Mouse (Mus musculus): ENCODE measurements around the gene Acacb. TPM values are rescaled to one million over a fixed set of nuclear protein-coding genes. Genes with fewer than 3 reads are reported as not detected.

The Acacb gene
- polyA plus RNA-seq, 1 experiment from 2014 or later, result 0.69 TPM

DNA sequence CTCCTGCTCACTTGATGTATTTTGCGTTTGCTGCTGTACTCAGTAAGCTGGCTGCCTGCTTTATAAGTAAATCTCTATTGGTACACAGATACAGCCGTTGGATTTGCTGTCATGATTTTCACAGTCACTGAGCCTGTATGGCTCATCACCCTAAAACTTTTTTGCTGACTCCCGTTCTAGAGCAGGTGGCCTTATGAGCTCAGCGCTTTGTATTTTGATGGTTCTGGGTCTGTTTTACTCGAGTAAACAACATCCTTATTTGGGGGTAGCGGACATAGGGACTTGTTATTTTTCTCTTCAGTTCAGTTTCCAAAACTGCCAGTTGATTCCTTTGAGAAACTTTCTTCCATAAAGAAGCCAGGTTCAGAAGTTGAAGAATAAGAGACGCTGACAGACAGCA lies 79.7 kb downstream of the Acacb start:
- no peak for TF ChIP-seq CTCF (IDR thresholded peaks at IDR 0.05; ENCODE audit: low read depth)

DNA sequence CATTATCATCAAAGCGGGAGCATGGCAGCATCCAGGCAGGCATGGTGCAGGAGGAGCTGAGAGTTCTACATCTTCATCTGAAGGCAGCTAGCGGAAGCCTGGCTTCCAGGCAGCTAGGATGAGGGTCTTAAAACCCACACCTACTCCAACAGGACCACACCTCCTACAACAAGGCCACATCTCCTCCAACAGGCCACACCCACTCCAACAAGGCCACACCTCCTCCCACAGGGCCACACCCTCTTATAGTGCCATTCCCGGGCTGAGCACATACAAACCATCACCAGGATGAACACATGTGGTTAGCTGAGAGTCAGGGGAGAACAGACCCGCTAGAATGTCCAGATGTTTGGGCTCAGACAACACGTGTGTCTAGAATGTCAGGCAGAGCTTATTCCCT lies 82.6 kb downstream of the Acacb start:
- 64% methylated on average over 5 of the region's 5 CpGs for WGBS
- H3K4me1 ChIP-seq (replicated peaks; ENCODE audit: control insufficient read depth, insufficient read depth, low read length), result no peaks in the 10 kb centered on the region
- no peak overlapping the region for H3K4me2 ChIP-seq (replicated peaks; ENCODE audit: low read depth)
- no peak overlapping the region for H3K9ac ChIP-seq (ENCODE audit: low read depth, low read length)
- no peak overlapping the region for H3K4me3 ChIP-seq (ENCODE audit: low read depth, low read length)
- no peak for TF ChIP-seq CTCF (IDR thresholded peaks at IDR 0.05; ENCODE audit: low read depth)
- H3K36me3 ChIP-seq (ENCODE audit: control insufficient read depth, insufficient read depth), result no peaks in the 10 kb centered on the region
- H3K9me3 ChIP-seq (ENCODE audit: control insufficient read depth), result no peaks in the 10 kb centered on the region
- ATAC-seq, result no peak
- no peaks in the 10 kb centered on the region for H3K27me3 ChIP-seq (replicated peaks; ENCODE audit: control insufficient read depth, insufficient read depth, low read length)
- no peak overlapping the region for H3K27ac ChIP-seq (ENCODE audit: low read depth, low read length)

More for the DNA sequence above, 79.7 kb downstream of the Acacb start:
- no peak overlapping the region for H3K4me3 ChIP-seq (ENCODE audit: low read depth, low read length)
- H3K9ac ChIP-seq (ENCODE audit: low read depth, low read length), result no peak overlapping the region
- no peak overlapping the region for H3K27ac ChIP-seq (ENCODE audit: low read depth, low read length)
- no peaks in the 10 kb centered on the region for H3K27me3 ChIP-seq (replicated peaks; ENCODE audit: control insufficient read depth, insufficient read depth, low read length)
- H3K9me3 ChIP-seq (ENCODE audit: control insufficient read depth), result no peaks in the 10 kb centered on the region
- 93% methylated on average over 7 of the region's 7 CpGs for WGBS
- no peak overlapping the region for H3K4me2 ChIP-seq (replicated peaks; ENCODE audit: low read depth)
- no peak for ATAC-seq
- no peaks in the 10 kb centered on the region for H3K36me3 ChIP-seq (ENCODE audit: control insufficient read depth, insufficient read depth)
- no peaks in the 10 kb centered on the region for H3K4me1 ChIP-seq (replicated peaks; ENCODE audit: control insufficient read depth, insufficient read depth, low read length)

DNA sequence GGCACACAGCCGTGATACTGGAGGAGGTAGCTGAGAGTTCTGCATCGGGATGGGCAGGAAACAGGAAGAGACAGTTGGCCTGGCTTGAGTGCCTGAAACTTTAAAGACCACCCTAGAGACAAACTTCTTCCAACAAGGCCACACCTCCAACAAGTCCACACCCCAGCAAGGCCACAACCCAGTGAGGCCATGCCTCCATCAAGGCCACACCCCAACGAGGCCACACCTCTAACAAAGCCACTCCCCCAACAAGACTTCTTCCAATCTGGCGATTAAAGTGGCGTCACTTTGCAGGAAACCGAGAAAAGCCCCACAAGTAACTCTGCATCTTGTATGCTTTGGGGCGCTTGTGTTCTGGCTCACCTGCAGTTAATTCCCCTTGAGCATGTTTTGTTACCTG lies 92.6 kb downstream of the Acacb start:
- TF ChIP-seq CTCF (IDR thresholded peaks at IDR 0.05; ENCODE audit: low read depth), result no peak
- Histone ChIP-seq H3K36me3 (ENCODE audit: control insufficient read depth, insufficient read depth) (no peaks in the 10 kb centered on the region), H3K27me3 (replicated peaks; ENCODE audit: control insufficient read depth, insufficient read depth, low read length) (no peaks in the 10 kb centered on the region), H3K9me3 (ENCODE audit: control insufficient read depth) (no peaks in the 10 kb centered on the region), H3K4me1 (replicated peaks; ENCODE audit: control insufficient read depth, insufficient read depth, low read length) (no peaks in the 10 kb centered on the region), H3K27ac (ENCODE audit: low read depth, low read length) (no peak overlapping the region), H3K9ac (ENCODE audit: low read depth, low read length) (no peak overlapping the region), H3K4me2 (replicated peaks; ENCODE audit: low read depth) (no peak overlapping the region), H3K4me3 (ENCODE audit: low read depth, low read length) (no peak overlapping the region)
- ATAC-seq, result no peak
- 29% methylated on average over 7 of the region's 7 CpGs for WGBS

DNA sequence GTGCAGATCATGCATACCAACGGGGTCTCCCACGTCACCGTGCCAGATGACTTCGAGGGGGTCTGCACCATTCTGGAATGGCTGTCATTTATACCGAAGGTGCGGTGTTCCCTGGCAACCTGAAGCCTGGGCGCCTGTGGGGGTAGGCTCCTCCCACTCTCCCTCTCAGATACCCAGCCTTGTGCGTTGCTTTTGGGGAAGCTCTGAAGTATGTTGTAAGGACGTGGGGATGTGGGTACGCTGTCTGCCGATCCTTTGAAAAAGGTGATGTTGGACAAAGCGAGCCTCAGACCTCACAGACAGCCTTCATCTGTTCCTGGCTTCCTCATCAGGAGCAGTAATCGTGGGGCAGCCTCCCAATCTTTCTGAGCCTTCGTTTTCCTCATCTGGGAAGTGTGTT lies 93.4 kb downstream of the Acacb start:
- no peak overlapping the region for H3K9ac ChIP-seq (ENCODE audit: low read depth, low read length)
- WGBS, result 43% methylated on average over 14 of the region's 14 CpGs

DNA sequence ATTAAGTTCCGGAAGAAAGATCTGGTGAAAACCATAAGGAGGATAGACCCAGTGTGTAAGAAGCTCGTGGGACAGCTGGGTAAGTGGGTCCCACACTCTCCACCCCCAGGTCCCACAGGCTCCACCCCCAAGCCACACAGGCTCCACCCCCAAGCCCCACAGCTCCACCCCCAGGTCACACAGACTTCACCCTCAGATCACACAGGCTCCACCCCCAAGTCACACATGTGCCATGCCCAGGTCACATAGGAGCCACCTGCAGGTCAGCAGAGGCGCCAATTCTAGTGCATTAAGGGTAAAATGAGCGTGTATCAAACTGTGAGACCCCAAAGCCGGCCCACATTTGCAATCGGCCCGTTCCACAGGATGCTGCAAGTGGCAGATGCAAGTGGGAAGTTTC lies 100.1 kb downstream of the Acacb start:
- no peak overlapping the region for H3K27ac ChIP-seq (ENCODE audit: low read depth, low read length)
- no peaks in the 10 kb centered on the region for H3K27me3 ChIP-seq (replicated peaks; ENCODE audit: control insufficient read depth, insufficient read depth, low read length)
- H3K4me3 ChIP-seq (ENCODE audit: low read depth, low read length), result no peak overlapping the region
- 68% methylated on average over 7 of the region's 7 CpGs for WGBS
- no peaks in the 10 kb centered on the region for H3K4me1 ChIP-seq (replicated peaks; ENCODE audit: control insufficient read depth, insufficient read depth, low read length)
- no peak overlapping the region for H3K9ac ChIP-seq (ENCODE audit: low read depth, low read length)
- no peak overlapping the region for H3K4me2 ChIP-seq (replicated peaks; ENCODE audit: low read depth)
- H3K36me3 ChIP-seq (ENCODE audit: control insufficient read depth, insufficient read depth), result no peaks in the 10 kb centered on the region
- ATAC-seq, result no peak
- H3K9me3 ChIP-seq (ENCODE audit: control insufficient read depth), result no peaks in the 10 kb centered on the region
- TF ChIP-seq CTCF (IDR thresholded peaks at IDR 0.05; ENCODE audit: low read depth), result no peak

More for the DNA sequence above, 93.4 kb downstream of the Acacb start:
- Histone ChIP-seq H3K9me3 (ENCODE audit: control insufficient read depth) (no peaks in the 10 kb centered on the region), H3K4me1 (replicated peaks; ENCODE audit: control insufficient read depth, insufficient read depth, low read length) (no peaks in the 10 kb centered on the region), H3K4me3 (ENCODE audit: low read depth, low read length) (no peak overlapping the region), H3K27ac (ENCODE audit: low read depth, low read length) (no peak overlapping the region), H3K36me3 (ENCODE audit: control insufficient read depth, insufficient read depth) (no peaks in the 10 kb centered on the region), H3K4me2 (replicated peaks; ENCODE audit: low read depth) (no peak overlapping the region), H3K27me3 (replicated peaks; ENCODE audit: control insufficient read depth, insufficient read depth, low read length) (no peaks in the 10 kb centered on the region)
- no peak for ATAC-seq
- no peak for TF ChIP-seq CTCF (IDR thresholded peaks at IDR 0.05; ENCODE audit: low read depth)

DNA sequence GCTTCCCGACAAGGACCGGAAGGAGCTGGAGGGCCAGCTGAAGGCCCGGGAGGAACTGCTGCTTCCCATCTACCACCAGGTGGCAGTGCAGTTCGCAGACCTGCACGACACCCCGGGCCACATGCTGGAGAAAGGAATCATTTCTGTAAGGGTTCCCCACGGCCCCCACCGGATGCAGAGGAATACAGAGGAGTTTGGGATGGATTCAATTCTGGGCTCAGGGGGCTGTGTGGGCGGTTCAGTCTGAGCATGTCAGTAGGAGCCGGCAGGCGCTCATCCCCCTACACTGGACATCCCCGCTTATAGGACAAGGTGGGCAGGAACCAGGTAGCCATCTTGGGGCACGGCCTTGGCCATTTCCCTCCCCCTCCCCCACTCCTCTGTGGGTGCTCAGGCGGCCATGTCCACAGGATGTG lies 101.8 kb downstream of the Acacb start:
- WGBS, result 13% methylated on average over 14 of the region's 14 CpGs
- Histone ChIP-seq H3K36me3 (ENCODE audit: control insufficient read depth, insufficient read depth) (no peaks in the 10 kb centered on the region), H3K4me1 (replicated peaks; ENCODE audit: control insufficient read depth, insufficient read depth, low read length) (no peaks in the 10 kb centered on the region), H3K9me3 (ENCODE audit: control insufficient read depth) (no peaks in the 10 kb centered on the region), H3K9ac (ENCODE audit: low read depth, low read length) (no peak overlapping the region), H3K4me2 (replicated peaks; ENCODE audit: low read depth) (no peak overlapping the region), H3K27ac (ENCODE audit: low read depth, low read length) (no peak overlapping the region), H3K27me3 (replicated peaks; ENCODE audit: control insufficient read depth, insufficient read depth, low read length) (no peaks in the 10 kb centered on the region), H3K4me3 (ENCODE audit: low read depth, low read length) (no peak overlapping the region)
- ATAC-seq, result no peak
- TF ChIP-seq CTCF (IDR thresholded peaks at IDR 0.05; ENCODE audit: low read depth), result peak; percentile 94

DNA sequence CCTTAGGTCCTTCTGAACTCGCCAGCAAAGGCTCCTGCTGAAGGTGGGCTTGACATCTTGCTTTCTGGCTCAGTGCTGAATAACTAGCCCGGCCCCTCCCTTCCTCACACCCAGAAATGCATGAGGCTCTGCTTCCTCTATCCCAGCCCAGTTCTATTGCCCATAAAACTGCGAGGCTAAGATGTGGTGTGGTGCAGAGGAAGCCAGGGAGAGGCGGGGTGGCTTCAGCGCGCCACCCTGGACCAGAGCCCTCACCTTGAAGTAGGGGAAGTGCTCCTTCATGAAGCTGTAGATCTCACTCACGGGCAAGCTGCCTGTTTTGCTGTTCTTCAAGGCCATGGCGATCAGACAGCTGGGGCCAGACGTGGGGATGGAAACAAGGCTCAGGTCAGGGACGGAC lies 113.2 kb downstream of the Acacb start:
- no peak for TF ChIP-seq CTCF (IDR thresholded peaks at IDR 0.05; ENCODE audit: low read depth)
- H3K4me2 ChIP-seq (replicated peaks; ENCODE audit: low read depth), result no peak overlapping the region
- no peaks in the 10 kb centered on the region for H3K36me3 ChIP-seq (ENCODE audit: control insufficient read depth, insufficient read depth)
- H3K4me1 ChIP-seq (replicated peaks; ENCODE audit: control insufficient read depth, insufficient read depth, low read length), result no peaks in the 10 kb centered on the region
- ATAC-seq, result no peak
- H3K9ac ChIP-seq (ENCODE audit: low read depth, low read length), result no peak overlapping the region
- H3K27me3 ChIP-seq (replicated peaks; ENCODE audit: control insufficient read depth, insufficient read depth, low read length), result no peaks in the 10 kb centered on the region
- 55% methylated on average over 9 of the region's 10 CpGs for WGBS
- no peaks in the 10 kb centered on the region for H3K9me3 ChIP-seq (ENCODE audit: control insufficient read depth)
- no peak overlapping the region for H3K4me3 ChIP-seq (ENCODE audit: low read depth, low read length)
- H3K27ac ChIP-seq (ENCODE audit: low read depth, low read length), result no peak overlapping the region

Data from intestine, postnatal 0 days (tissue).